Mouse (Mus musculus) cortical plate, adult 2 months (tissue): ENCODE results near the gene Elf1.

Experiments used
- CTCF ChIP-seq: fragments of 200-500 bp; IDR thresholded peaks from 2 replicates; pipeline ENCODE4 v1.5.1; 2011; ENCODE audit warnings: mild to moderate bottlenecking, control low read depth, low read length; ENCODE audit not compliant: insufficient read depth; ENCODE audit errors: extremely low read depth
- POLR2A ChIP-seq: fragments of 200-500 bp; IDR thresholded peaks from 2 replicates; pipeline ENCODE4 v1.6.1; 2011; ENCODE audit warnings: mild to moderate bottlenecking, low read length, control low read depth; ENCODE audit not compliant: insufficient read depth; ENCODE audit errors: extremely low read depth

GRCm38 (mm10) chr14:79537921-79538320 is 56.9 kb downstream of the Elf1 start:
- TF ChIP-seq CTCF (no peak), POLR2A (no peak)
